Mouse (Mus musculus) gastrocnemius, postnatal 25 days (tissue): ENCODE measurements around the gene Pycard. TPM values are rescaled to one million over a fixed set of nuclear protein-coding genes. Genes with fewer than 3 reads are reported as not detected.
"Not testable (repeated sequence)": the region's sequence is repeated elsewhere in the genome, so short reads cannot be mapped to it uniquely, and the experiment has no call there.

Source experiments
- DNase-seq: peaks from one replicate; pipeline ENCODE4 v3.0.0; 2022
- long read RNA-seq, 2 experiments: library from polyadenylated mRNA; stranded (forward); transcript quantifications; one replicate each; pipeline ENCODE4 v2.0.0; 2021
- total RNA-seq, 2 experiments: library from RNA; stranded (reverse); gene quantifications; 1 replicate in 1 of 2; 2 replicates in 1 of 2; pipeline ENCODE4 v1.2.3; 2021

The Pycard gene
- total RNA-seq: under 1 TPM; 0.72 to 0.82 TPM
- long read RNA-seq, experiment 1, partial matches to known transcripts: 0 of 2 reads
- long read RNA-seq, experiment 1, other reads (novel, unspliced or antisense): 0 of 2 reads
- long read RNA-seq, experiment 2, partial matches to known transcripts: 0 of 7 reads
- long read RNA-seq, experiment 2, other reads (novel, unspliced or antisense): 4 of 7 reads

DNA sequence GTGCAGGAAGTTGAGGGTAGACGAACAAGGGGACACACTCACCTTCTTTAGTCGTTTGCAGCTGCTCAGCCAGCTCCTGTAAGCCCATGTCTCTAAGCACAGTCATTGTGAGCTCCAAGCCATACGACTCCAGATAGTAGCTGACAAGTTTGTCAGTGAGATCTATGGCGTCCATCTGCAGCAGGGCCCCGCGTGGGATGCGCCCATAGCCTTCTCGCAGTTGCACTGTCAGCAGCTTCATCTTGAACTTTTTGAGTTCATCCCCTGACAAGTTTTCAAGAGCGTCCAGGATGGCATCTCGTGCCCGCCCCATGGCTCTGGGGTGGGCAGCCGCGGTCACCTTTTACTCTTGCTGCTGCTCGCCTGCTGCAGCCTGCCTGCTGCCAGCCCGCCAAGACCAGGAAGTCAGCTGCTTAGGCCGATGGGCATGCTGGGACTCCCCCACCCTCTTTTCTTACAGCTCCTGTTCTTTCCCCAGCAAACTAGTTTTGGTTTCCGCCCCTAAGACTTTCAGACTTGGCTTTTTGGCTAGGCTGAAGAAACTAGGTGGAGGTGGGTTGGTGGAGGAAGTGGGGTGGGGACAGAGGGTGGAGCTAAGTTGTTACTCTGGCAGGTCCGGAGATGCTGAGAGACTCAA is at the start of gene Pycard:
TSS of gene Pycard (minus strand) at position 527 of the 637 bp plus-strand sequence.
- peak; percentile 54 for DNase-seq

DNA sequence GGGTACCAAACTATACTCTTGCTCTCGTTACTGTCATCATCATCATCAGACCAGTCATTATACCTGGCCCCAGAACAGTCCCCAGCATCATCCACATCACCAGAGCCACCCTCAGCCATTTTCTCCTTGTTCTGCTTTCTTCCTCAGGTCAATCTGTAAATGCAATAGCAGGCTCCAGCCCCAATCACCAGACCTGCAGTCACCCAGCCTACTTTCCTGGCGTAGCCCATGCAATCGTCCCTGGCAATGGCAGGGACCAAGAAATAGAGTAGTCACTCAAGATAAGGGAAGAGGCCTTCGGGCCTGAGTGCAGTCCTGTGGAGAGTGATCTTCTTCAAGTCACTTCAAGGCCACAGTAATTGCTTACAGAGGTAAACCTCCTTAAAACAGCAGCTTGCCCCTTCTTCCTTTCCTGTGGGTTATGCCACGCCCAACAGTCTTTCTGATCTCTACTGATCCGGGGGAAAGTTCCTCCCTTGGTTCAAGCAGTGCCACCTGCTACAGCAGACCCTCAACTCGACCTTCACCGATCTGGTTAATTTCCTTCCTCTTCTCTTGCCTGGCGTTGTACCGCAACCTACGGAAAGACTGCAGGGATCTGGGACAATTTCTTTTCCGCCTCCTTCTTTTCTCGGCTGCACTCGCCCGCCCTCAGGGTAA is 48.6 kb upstream of the Pycard start:
- DNase-seq: not testable (repeated sequence)

GRCm38 (mm10) chr7:128033616-128034015 is 39.9 kb upstream of the Pycard start:
- DNase-seq: no peak

DNA sequence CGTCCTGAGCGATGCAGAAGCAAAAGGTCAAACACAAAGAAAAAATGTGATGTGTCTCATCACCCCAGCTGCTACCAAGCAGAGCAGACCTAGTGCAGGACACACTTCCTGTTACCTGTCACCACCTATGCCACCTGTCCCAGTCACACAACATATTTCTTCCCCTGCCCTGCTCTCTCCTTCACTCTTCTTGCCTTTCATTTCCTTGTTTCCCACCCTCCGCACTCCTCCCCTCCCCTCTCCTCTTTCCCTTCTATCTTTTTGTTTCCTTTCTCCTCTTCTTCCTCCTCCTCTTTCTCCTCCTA is 39.3 kb upstream of the Pycard start:
- DNase-seq: no peak

GRCm38 (mm10) chr7:128032290-128032988 is 38.8 kb upstream of the Pycard start:
- DNase-seq: no peak

GRCm38 (mm10) chr7:128031403-128031976 is 37.8 kb upstream of the Pycard start:
- DNase-seq: no peak

DNA sequence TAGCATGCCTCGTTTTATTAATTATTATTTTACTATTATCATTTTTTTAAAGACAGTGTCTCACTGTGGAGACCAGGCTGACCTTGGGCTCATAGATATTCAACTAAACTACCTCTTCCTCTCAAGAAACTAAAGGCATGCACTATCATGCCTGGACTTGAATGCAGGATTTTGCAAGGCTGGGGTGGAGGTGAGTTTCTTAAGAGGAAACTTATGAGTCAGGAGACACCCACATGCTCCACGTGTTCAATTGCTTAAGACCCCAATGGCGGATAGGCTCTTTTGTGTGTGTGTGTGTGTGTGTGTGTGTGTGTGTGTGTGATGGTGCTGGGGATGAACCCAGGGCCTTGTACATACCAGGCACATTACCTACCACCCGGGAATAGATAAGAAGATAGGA is 31.7 kb upstream of the Pycard start:
- DNase-seq: no peak

GRCm38 (mm10) chr7:128024932-128025331 is 31.3 kb upstream of the Pycard start:
- DNase-seq: no peak

DNA sequence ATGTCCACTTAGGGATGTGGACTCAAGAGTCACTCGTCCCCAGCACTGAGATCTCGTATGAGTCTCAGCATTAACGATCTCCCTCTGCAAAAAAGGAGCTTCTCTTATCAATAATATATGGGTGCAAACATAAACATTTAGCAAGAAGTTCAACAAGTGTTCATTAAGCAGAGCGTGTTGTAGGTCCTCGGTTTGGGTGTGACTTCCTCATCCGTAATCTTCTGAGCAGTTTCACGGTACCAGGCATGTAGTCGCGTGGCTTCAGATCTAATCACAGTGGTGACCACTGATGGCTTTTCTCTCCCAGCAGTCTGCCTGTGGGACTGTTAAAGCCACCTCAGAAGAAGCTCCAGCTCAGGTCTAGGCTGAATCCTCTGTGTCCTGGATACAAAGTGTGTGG is 30.7 kb upstream of the Pycard start:
- no peak for DNase-seq

DNA sequence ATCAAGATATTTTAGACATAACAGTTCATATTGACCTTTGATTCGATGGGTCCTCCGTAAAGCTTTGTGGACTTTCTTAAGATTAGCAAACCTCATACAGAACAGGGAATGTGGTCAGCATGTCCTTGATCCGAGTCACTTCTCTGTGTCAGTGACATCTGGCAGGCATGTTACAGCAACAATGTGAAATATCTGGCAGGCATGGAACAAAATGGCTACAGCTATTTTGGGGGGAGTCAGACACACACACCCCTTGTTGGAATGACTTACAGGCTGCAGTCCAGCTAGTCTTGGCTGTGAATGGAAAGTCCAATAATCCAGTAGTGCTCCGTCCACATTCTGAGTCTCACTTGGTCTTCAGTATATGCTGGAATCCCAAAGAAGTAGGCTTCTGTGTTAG is 29.9 kb upstream of the Pycard start:
- no peak for DNase-seq

DNA sequence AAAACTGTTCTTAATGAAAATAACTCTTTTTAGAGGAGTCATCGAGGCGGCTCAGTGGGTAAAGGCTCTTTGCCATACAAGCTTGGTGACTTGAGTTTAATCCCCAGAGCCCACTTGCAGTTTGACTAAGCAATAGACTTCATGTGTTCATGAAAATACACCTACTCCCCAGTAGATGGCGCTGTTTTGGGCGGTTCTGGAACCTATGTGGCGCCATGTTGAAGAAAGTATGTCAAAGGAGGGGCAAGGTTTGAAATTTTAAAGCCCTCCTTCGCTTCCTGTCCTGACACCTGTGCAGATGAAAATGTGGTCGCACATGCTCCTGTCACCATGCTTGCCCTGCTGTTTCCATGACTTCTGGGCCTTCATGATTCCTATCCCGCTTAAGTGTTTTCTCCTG is 29.3 kb upstream of the Pycard start:
- no peak for DNase-seq

DNA sequence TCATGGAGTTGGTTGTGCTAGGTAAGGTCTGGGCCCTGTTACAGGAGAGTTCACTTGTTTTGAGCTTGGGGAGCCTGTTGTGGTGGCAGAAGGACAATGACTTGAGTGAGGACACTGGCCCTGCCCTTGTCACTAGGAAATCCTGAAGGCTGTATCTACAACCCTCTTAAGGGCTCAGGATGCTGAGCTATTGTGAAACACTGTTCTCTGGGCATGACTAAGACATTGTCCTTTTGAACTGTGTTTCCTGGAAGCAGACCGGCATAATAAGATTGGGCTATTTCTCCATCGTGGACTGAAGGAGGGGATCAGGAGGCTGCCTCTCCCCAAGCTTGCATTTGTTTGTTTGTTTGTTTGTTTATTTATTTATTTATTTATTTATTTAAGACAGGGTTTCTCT is 25.5 kb upstream of the Pycard start:
- DNase-seq: no peak

GRCm38 (mm10) chr7:128018275-128018674 is 24.6 kb upstream of the Pycard start:
- DNase-seq: no peak

- no peak for DNase-seq
These were observed 23.0 kb upstream of the Pycard start for GRCm38 (mm10) chr7:128016650-128017049.

DNA sequence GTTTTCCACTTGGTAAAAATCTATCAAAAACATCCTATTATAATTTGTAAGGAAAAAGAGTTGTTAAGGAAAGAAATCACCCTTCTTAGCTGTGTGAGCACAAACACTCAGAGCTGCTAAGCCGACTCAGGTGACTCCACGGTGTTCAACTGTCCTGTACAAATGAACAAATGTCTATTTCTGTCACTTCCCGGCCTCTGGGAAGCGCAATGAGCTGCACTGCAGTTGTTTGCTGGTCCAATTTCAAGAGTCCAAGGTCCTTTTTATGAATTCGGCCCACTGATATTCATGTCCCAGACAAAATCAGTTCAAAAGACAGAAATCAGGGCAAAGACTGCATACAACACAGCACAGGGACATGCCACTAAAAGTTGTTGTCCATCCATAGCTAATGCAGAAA is 22.5 kb upstream of the Pycard start:
- not testable (repeated sequence) for DNase-seq

GRCm38 (mm10) chr7:128013116-128013515 is 19.4 kb upstream of the Pycard start:
- DNase-seq: no peak

DNA sequence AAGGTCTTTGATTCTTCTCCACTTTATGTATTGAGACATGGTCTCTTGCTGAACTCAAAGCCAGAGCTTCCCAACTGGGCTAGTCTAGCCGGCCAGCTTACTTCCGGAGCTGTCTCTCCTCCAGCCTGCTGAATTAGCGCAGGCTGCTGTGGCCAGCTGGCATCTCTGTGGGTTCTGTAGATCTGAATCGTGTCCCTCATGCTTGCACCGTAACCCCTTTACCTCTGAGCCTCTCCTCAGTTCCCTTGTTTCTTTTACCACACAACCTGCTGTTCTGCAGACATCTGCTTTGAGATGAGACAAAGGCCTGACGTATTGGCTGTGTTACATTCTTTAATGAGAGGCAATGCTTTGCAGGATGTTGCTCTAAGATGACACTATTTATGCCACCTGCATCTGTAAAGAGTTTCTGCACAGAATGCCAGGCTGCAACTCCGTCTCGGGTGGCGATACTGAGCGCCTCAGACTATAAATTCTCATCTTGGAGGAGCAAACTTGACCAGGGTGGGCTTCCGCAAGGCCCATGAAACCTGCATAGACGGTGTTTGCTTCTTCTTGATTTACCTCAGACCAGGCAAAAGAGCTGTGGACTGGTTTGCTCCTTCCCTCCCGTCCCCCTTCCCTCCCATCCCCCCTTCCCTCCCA is 18.6 kb upstream of the Pycard start:
- no peak for DNase-seq

GRCm38 (mm10) chr7:128009715-128010340 is 16.2 kb upstream of the Pycard start:
- no peak for DNase-seq

DNA sequence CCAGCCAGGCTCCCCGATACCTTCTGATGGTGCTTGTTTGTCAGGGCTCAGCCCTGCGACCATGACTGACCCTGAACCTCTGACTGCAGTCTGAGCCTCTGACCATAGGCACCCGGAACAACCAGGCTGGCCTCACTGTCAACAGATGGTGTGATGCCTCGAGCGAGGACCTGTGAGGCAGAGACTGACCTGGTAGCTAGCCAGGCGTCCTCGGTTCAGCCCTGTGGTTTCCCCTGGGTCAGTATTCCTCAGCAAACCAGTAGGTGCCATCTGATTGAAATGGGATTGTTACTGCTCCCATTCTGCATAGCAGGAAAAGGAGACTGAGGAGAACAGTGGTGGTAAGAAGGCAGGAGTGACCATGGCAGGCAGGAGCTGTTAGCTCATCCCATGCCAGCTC is 12.5 kb upstream of the Pycard start:
- DNase-seq: no peak

DNA sequence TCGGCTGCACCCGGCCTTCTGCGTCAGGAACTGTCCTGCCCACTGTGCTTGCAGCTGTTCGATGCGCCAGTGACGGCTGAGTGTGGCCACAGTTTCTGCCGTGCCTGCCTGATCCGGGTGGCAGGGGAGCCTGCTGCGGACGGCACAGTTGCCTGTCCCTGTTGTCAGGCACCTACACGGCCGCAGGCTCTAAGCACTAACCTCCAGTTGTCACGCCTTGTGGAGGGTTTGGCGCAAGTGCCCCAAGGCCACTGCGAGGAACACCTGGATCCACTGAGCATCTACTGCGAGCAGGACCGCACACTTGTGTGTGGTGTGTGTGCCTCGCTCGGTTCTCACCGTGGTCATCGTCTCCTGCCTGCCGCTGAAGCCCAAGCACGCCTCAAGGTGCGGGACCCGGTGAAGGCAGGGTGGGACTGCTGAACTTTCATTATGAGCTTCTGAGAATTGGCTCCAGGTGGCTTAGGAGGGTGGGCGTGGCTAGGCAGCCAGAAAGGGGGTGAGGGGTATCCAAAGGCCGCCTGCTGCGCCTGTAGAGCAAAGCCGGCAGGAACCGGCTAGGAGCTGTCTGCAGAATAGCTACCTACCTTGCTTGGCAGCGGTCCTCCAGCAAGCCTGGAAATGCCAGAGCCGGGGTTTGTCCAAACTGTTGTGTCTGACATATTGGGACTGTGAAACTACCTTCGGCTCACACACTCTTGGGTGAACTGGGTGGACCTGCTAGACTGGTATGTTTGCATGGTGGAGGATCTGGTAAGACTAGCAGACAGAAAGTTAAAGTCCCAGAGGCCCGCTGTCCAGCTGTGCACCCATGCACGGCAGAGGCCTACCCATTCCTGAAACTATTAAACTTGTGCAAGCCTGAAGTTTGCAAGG is 11.1 kb upstream of the Pycard start:
- DNase-seq: peak; percentile 69

GRCm38 (mm10) chr7:128004150-128004486 is 10.5 kb upstream of the Pycard start:
- DNase-seq: no peak
